Mouse (Mus musculus): ENCODE results near the gene 2900026A02Rik. TPM values are rescaled to one million over a fixed set of nuclear protein-coding genes. Genes with fewer than 3 reads are reported as not detected.

2900026A02Rik gene
- polyA plus RNA-seq (2014; fragmentation: Nextera tagmentation; extraction: Ambion mirVana), result 6.9 TPM in 2 replicates

GRCm38 (mm10) chr5:113221147-113221865, at the start of gene 2900026A02Rik:
2900026A02Rik (minus strand) TSS chr5:113221236.
- TF ChIP-seq CTCF (IDR thresholded peaks at IDR 0.05; ENCODE audit: low read depth), result peak; percentile 76
- Histone ChIP-seq H3K4me2 (peak within 1 kb of the TSS; percentile 93), H3K27me3 (ENCODE audit: insufficient read depth, low read length) (peaks cover 7% of the 10 kb centered on the region; the same call in 1 of the 2 replicates), H3K9ac (peak within 1 kb of the TSS; percentile 66), H3K36me3 (ENCODE audit: insufficient read depth) (no peaks in the 10 kb centered on the region), H3K27ac (ENCODE audit: low read depth) (peak within 1 kb of the TSS; percentile 50; the same call in 1 of the 2 replicates), H3K4me1 (ENCODE audit: insufficient read depth) (peaks cover 9% of the 10 kb centered on the region; the same call in 1 of the 2 replicates), H3K4me3 (ENCODE audit: low read depth, low read length) (peak within 1 kb of the TSS; percentile 71), H3K9me3 (ENCODE audit: low read depth, low read length) (no peaks in the 10 kb centered on the region)
- WGBS, result 8% methylated on average over 61 of the region's 62 CpGs
- DNase-seq (peak; percentile 87), ATAC-seq (ENCODE audit: insufficient read depth) (peak; percentile 18; the same call in 1 of the 2 replicates)

- H3K27ac ChIP-seq (ENCODE audit: low read depth), result no peak overlapping the region
- H3K9me3 ChIP-seq (ENCODE audit: low read depth, low read length), result no peaks in the 10 kb centered on the region
- H3K4me1 ChIP-seq (ENCODE audit: insufficient read depth), result no peaks in the 10 kb centered on the region
- H3K4me3 ChIP-seq (ENCODE audit: low read depth, low read length), result no peak overlapping the region
- H3K27me3 ChIP-seq (ENCODE audit: insufficient read depth, low read length), result no peaks in the 10 kb centered on the region
- ATAC-seq (ENCODE audit: insufficient read depth), result no peak
- DNase-seq, result no peak
- peak; percentile 33; the same call in 1 of the 2 replicates for TF ChIP-seq CTCF (IDR thresholded peaks at IDR 0.05; ENCODE audit: low read depth)
- no peak overlapping the region for H3K9ac ChIP-seq
- H3K36me3 ChIP-seq (ENCODE audit: insufficient read depth), result no peaks in the 10 kb centered on the region
- WGBS, result 65% methylated on average over 3 of the region's 3 CpGs
- no peak overlapping the region for H3K4me2 ChIP-seq
Measured at GRCm38 (mm10) chr5:113270043-113270442, 49.0 kb upstream of the 2900026A02Rik start.

- Histone ChIP-seq H3K27me3 (ENCODE audit: insufficient read depth, low read length) (no peaks in the 10 kb centered on the region), H3K4me2 (no peak overlapping the region), H3K4me1 (ENCODE audit: insufficient read depth) (no peaks in the 10 kb centered on the region), H3K27ac (ENCODE audit: low read depth) (no peak overlapping the region), H3K4me3 (ENCODE audit: low read depth, low read length) (no peak overlapping the region), H3K36me3 (ENCODE audit: insufficient read depth) (no peaks in the 10 kb centered on the region), H3K9me3 (ENCODE audit: low read depth, low read length) (no peaks in the 10 kb centered on the region), H3K9ac (no peak overlapping the region)
- no peak for TF ChIP-seq CTCF (IDR thresholded peaks at IDR 0.05; ENCODE audit: low read depth)
- ATAC-seq (ENCODE audit: insufficient read depth), result no peak
- DNase-seq, result no peak
Measured at GRCm38 (mm10) chr5:113268246-113268645, 47.2 kb upstream of the 2900026A02Rik start.

GRCm38 (mm10) chr5:113265637-113266036, 44.6 kb upstream of the 2900026A02Rik start:
- no peaks in the 10 kb centered on the region for H3K4me1 ChIP-seq (ENCODE audit: insufficient read depth)
- no peak overlapping the region for H3K9ac ChIP-seq
- H3K36me3 ChIP-seq (ENCODE audit: insufficient read depth), result no peaks in the 10 kb centered on the region
- ATAC-seq (ENCODE audit: insufficient read depth) (no peak), DNase-seq (no peak)
- no peak overlapping the region for H3K4me2 ChIP-seq
- H3K4me3 ChIP-seq (ENCODE audit: low read depth, low read length), result no peak overlapping the region
- 80% methylated on average over 8 of the region's 8 CpGs for WGBS
- no peaks in the 10 kb centered on the region for H3K27me3 ChIP-seq (ENCODE audit: insufficient read depth, low read length)
- TF ChIP-seq CTCF (IDR thresholded peaks at IDR 0.05; ENCODE audit: low read depth), result no peak
- no peaks in the 10 kb centered on the region for H3K9me3 ChIP-seq (ENCODE audit: low read depth, low read length)
- H3K27ac ChIP-seq (ENCODE audit: low read depth), result no peak overlapping the region

- no peak for DNase-seq
- Histone ChIP-seq H3K9me3 (ENCODE audit: low read depth, low read length) (no peaks in the 10 kb centered on the region), H3K36me3 (ENCODE audit: insufficient read depth) (no peaks in the 10 kb centered on the region), H3K27ac (ENCODE audit: low read depth) (no peak overlapping the region), H3K4me1 (ENCODE audit: insufficient read depth) (no peaks in the 10 kb centered on the region), H3K9ac (no peak overlapping the region), H3K4me2 (no peak overlapping the region), H3K4me3 (ENCODE audit: low read depth, low read length) (no peak overlapping the region), H3K27me3 (ENCODE audit: insufficient read depth, low read length) (no peaks in the 10 kb centered on the region)
- no peak for ATAC-seq (ENCODE audit: insufficient read depth)
- WGBS, result 94% methylated on average over 11 of the region's 11 CpGs
- no peak for TF ChIP-seq CTCF (IDR thresholded peaks at IDR 0.05; ENCODE audit: low read depth)
Measured at GRCm38 (mm10) chr5:113250806-113251205, 29.8 kb upstream of the 2900026A02Rik start.

GRCm38 (mm10) chr5:113249263-113249930, 28.4 kb upstream of the 2900026A02Rik start:
- Histone ChIP-seq H3K4me1 (ENCODE audit: insufficient read depth) (no peaks in the 10 kb centered on the region), H3K27me3 (ENCODE audit: insufficient read depth, low read length) (no peaks in the 10 kb centered on the region), H3K4me3 (ENCODE audit: low read depth, low read length) (no peak overlapping the region), H3K9me3 (ENCODE audit: low read depth, low read length) (no peaks in the 10 kb centered on the region), H3K27ac (ENCODE audit: low read depth) (no peak overlapping the region), H3K4me2 (no peak overlapping the region), H3K9ac (no peak overlapping the region), H3K36me3 (ENCODE audit: insufficient read depth) (no peaks in the 10 kb centered on the region)
- TF ChIP-seq CTCF (IDR thresholded peaks at IDR 0.05; ENCODE audit: low read depth), result no peak
- WGBS, result 71% methylated on average over 8 of the region's 8 CpGs
- DNase-seq (no peak), ATAC-seq (ENCODE audit: insufficient read depth) (no peak)

- no peaks in the 10 kb centered on the region for H3K36me3 ChIP-seq (ENCODE audit: insufficient read depth)
- H3K27me3 ChIP-seq (ENCODE audit: insufficient read depth, low read length), result no peaks in the 10 kb centered on the region
- no peaks in the 10 kb centered on the region for H3K9me3 ChIP-seq (ENCODE audit: low read depth, low read length)
- no peak overlapping the region for H3K27ac ChIP-seq (ENCODE audit: low read depth)
- H3K4me3 ChIP-seq (ENCODE audit: low read depth, low read length), result no peak overlapping the region
- 73% methylated on average over 5 of the region's 5 CpGs for WGBS
- DNase-seq (no peak), ATAC-seq (ENCODE audit: insufficient read depth) (no peak)
- H3K9ac ChIP-seq, result no peak overlapping the region
- TF ChIP-seq CTCF (IDR thresholded peaks at IDR 0.05; ENCODE audit: low read depth), result no peak
- peaks cover 6% of the 10 kb centered on the region; the same call in 1 of the 2 replicates for H3K4me1 ChIP-seq (ENCODE audit: insufficient read depth)
- no peak overlapping the region for H3K4me2 ChIP-seq
Measured at GRCm38 (mm10) chr5:113230196-113230595, 9.2 kb upstream of the 2900026A02Rik start.

Measured in lung, embryonic 14.5 days (tissue).